Mouse (Mus musculus): ENCODE measurements around the gene Ackr1.

DNA sequence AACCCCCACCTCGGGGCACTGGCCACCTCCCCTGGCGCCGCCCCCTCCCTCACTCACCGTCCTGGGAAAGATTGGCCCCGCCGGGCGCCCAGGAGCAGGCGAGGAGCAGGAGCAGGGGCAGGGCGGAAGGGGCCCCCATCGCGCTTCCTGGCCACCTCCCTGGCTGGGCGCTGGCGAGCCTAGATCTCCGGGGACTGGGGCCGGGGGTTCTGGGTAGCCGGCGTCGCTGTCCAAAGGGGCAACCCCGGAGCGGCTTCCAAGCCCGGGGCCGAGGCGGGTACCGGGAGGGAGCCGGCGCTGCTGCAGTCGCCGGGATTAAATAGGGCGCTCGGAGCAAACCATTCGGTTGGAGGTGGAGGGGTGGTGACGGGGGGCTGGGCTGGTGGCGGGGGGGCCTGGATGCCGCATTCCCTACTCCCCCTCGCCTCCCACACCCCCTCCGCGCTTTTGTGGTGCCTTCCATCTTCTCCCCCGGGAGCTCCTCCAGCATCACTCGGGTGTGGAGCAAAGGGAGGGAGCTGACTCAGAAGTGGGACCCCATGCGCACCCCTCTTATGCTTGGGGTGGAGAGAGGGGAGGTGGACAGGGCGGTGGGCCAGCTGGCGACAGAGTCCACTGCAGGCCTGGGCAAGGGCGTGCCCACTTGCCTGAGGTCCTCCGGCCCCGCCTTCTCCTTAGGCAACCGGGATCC lies 34.0 kb upstream of the Ackr1 start, which contains the start of gene Cadm3:
- TF ChIP-seq CTCF (IDR thresholded peaks at IDR 0.05; ENCODE audit: insufficient read depth, low read depth, low read length) (no peak), POLR2A (IDR thresholded peaks at IDR 0.05; ENCODE audit: insufficient read depth, low read depth, low read length) (peak; percentile 98)
